Mouse (Mus musculus): ENCODE measurements around the gene Gab2. TPM values are rescaled to one million over a fixed set of nuclear protein-coding genes. Genes with fewer than 3 reads are reported as not detected.

Gene Gab2
- total RNA-seq, 2 experiments from 2014 or later = 14.1 to 15.3 TPM

GRCm38 (mm10) chr7:97251638-97252037 lies 170.3 kb downstream of the Gab2 start:
- peak in 1 of 2 experiments; percentile 38 for DNase-seq

- DNase-seq = peak; percentile 77 to 88
These were observed 181.2 kb downstream of the Gab2 start for GRCm38 (mm10) chr7:97262541-97262940.

GRCm38 (mm10) chr7:97270367-97270766 lies 189.0 kb downstream of the Gab2 start:
- DNase-seq = peak in 1 of 2 experiments; percentile 43

- DNase-seq = no peak
These were observed 189.7 kb downstream of the Gab2 start for GRCm38 (mm10) chr7:97271068-97271467.

- no peak for DNase-seq
These were observed 215.6 kb downstream of the Gab2 start for GRCm38 (mm10) chr7:97296986-97297385.

GRCm38 (mm10) chr7:97297466-97297865 lies 216.1 kb downstream of the Gab2 start:
- DNase-seq = peak; percentile 66 to 88

- no peak for DNase-seq
These were observed 216.9 kb downstream of the Gab2 start for GRCm38 (mm10) chr7:97298279-97298678.

- no peak for DNase-seq
These were observed 217.6 kb downstream of the Gab2 start for GRCm38 (mm10) chr7:97298943-97299342.

- DNase-seq = no peak
These were observed 219.5 kb downstream of the Gab2 start for GRCm38 (mm10) chr7:97300914-97301313.

- DNase-seq = no peak
These were observed 219.9 kb downstream of the Gab2 start for GRCm38 (mm10) chr7:97301321-97301720.

GRCm38 (mm10) chr7:97302261-97302660 lies 220.9 kb downstream of the Gab2 start:
- DNase-seq = no peak

GRCm38 (mm10) chr7:97302876-97303275 lies 221.5 kb downstream of the Gab2 start:
- DNase-seq = no peak

- DNase-seq = no peak
These were observed 222.2 kb downstream of the Gab2 start for GRCm38 (mm10) chr7:97303614-97304013.

- DNase-seq = peak in 1 of 2 experiments; percentile 32
These were observed 223.1 kb downstream of the Gab2 start for GRCm38 (mm10) chr7:97304471-97304870.

GRCm38 (mm10) chr7:97305206-97305605 lies 223.8 kb downstream of the Gab2 start:
- no peak for DNase-seq

GRCm38 (mm10) chr7:97306813-97307212 lies 225.4 kb downstream of the Gab2 start:
- no peak for DNase-seq

GRCm38 (mm10) chr7:97307546-97307945 lies 226.2 kb downstream of the Gab2 start:
- no peak for DNase-seq

GRCm38 (mm10) chr7:97309461-97310340 lies 228.3 kb downstream of the Gab2 start:
- DNase-seq = no peak

GRCm38 (mm10) chr7:97310341-97310635 lies 228.9 kb downstream of the Gab2 start:
- no peak for DNase-seq

GRCm38 (mm10) chr7:97311620-97312019 lies 230.2 kb downstream of the Gab2 start:
- no peak for DNase-seq

GRCm38 (mm10) chr7:97312196-97312595 lies 230.8 kb downstream of the Gab2 start:
- DNase-seq = no peak

- no peak for DNase-seq
These were observed 231.5 kb downstream of the Gab2 start for GRCm38 (mm10) chr7:97312856-97313255.

GRCm38 (mm10) chr7:97313364-97313995 lies 232.1 kb downstream of the Gab2 start:
- no peak for DNase-seq

- no peak for DNase-seq
These were observed 233.3 kb downstream of the Gab2 start for GRCm38 (mm10) chr7:97314646-97315045.

Data from heart, adult 18-20 months (tissue).